Mouse (Mus musculus): ENCODE data around the gene Nrxn1. TPM values are rescaled to one million over a fixed set of nuclear protein-coding genes. Genes with fewer than 3 reads are reported as not detected.

The Nrxn1 gene
- polyA plus RNA-seq, 1 experiment, result not detected

- no peaks in the 10 kb centered on the region for H3K36me3 ChIP-seq (ENCODE audit: control insufficient read depth)
- TF ChIP-seq TAL1 (IDR thresholded peaks at IDR 0.05; ENCODE audit: low read length) (no peak), GATA1 (IDR thresholded peaks at IDR 0.05; ENCODE audit: low read length) (no peak)
- no peak overlapping the region for H3K4me3 ChIP-seq (replicated peaks)
- no peaks in the 10 kb centered on the region for H3K27me3 ChIP-seq (ENCODE audit: control insufficient read depth)
- H3K4me1 ChIP-seq (ENCODE audit: control insufficient read depth), result no peaks in the 10 kb centered on the region
- peaks cover 2% of the 10 kb centered on the region; the same call in 1 of the 2 replicates for H3K9me3 ChIP-seq (ENCODE audit: control insufficient read depth, low read length)
Observed at GRCm38 (mm10) chr17:90594798-90595533, 497.9 kb downstream of the Nrxn1 start.

- H3K27me3 ChIP-seq (ENCODE audit: control insufficient read depth), result no peaks in the 10 kb centered on the region
- TF ChIP-seq GATA1 (IDR thresholded peaks at IDR 0.05; ENCODE audit: low read length) (no peak), TAL1 (IDR thresholded peaks at IDR 0.05; ENCODE audit: low read length) (no peak)
- H3K9me3 ChIP-seq (ENCODE audit: control insufficient read depth, low read length), result no peaks in the 10 kb centered on the region
- H3K4me3 ChIP-seq (replicated peaks), result no peak overlapping the region
- H3K4me1 ChIP-seq (ENCODE audit: control insufficient read depth), result no peaks in the 10 kb centered on the region
- H3K36me3 ChIP-seq (ENCODE audit: control insufficient read depth), result no peaks in the 10 kb centered on the region
Observed at GRCm38 (mm10) chr17:90586891-90587290, 506.0 kb downstream of the Nrxn1 start.

- no peak for TF ChIP-seq GATA1 (IDR thresholded peaks at IDR 0.05; ENCODE audit: low read length)
- TF ChIP-seq TAL1 (IDR thresholded peaks at IDR 0.05; ENCODE audit: low read length), result no peak
- Histone ChIP-seq H3K4me1 (ENCODE audit: control insufficient read depth) (no peaks in the 10 kb centered on the region), H3K4me3 (replicated peaks) (no peak overlapping the region), H3K9me3 (ENCODE audit: control insufficient read depth, low read length) (no peaks in the 10 kb centered on the region), H3K27me3 (ENCODE audit: control insufficient read depth) (no peaks in the 10 kb centered on the region), H3K36me3 (ENCODE audit: control insufficient read depth) (no peaks in the 10 kb centered on the region)
Observed at GRCm38 (mm10) chr17:90584666-90585195, 508.1 kb downstream of the Nrxn1 start.

- no peaks in the 10 kb centered on the region for H3K4me1 ChIP-seq (ENCODE audit: control insufficient read depth)
- H3K36me3 ChIP-seq (ENCODE audit: control insufficient read depth), result no peaks in the 10 kb centered on the region
- no peak overlapping the region for H3K4me3 ChIP-seq (replicated peaks)
- H3K9me3 ChIP-seq (ENCODE audit: control insufficient read depth, low read length), result no peaks in the 10 kb centered on the region
- H3K27me3 ChIP-seq (ENCODE audit: control insufficient read depth), result no peaks in the 10 kb centered on the region
- TF ChIP-seq TAL1 (IDR thresholded peaks at IDR 0.05; ENCODE audit: low read length), result no peak
- TF ChIP-seq GATA1 (IDR thresholded peaks at IDR 0.05; ENCODE audit: low read length), result no peak
Observed at GRCm38 (mm10) chr17:90583826-90584534, 508.9 kb downstream of the Nrxn1 start.

- TF ChIP-seq GATA1 (IDR thresholded peaks at IDR 0.05; ENCODE audit: low read length) (no peak), TAL1 (IDR thresholded peaks at IDR 0.05; ENCODE audit: low read length) (no peak)
- H3K9me3 ChIP-seq (ENCODE audit: control insufficient read depth, low read length), result no peaks in the 10 kb centered on the region
- no peak overlapping the region for H3K4me3 ChIP-seq (replicated peaks)
- H3K27me3 ChIP-seq (ENCODE audit: control insufficient read depth), result no peaks in the 10 kb centered on the region
- no peaks in the 10 kb centered on the region for H3K4me1 ChIP-seq (ENCODE audit: control insufficient read depth)
- H3K36me3 ChIP-seq (ENCODE audit: control insufficient read depth), result no peaks in the 10 kb centered on the region
Observed at GRCm38 (mm10) chr17:90583196-90583595, 509.7 kb downstream of the Nrxn1 start.

- Histone ChIP-seq H3K36me3 (ENCODE audit: control insufficient read depth) (no peaks in the 10 kb centered on the region), H3K27me3 (ENCODE audit: control insufficient read depth) (no peaks in the 10 kb centered on the region), H3K4me3 (replicated peaks) (no peak overlapping the region), H3K9me3 (ENCODE audit: control insufficient read depth, low read length) (peaks cover 5% of the 10 kb centered on the region; the same call in 1 of the 2 replicates), H3K4me1 (ENCODE audit: control insufficient read depth) (no peaks in the 10 kb centered on the region)
- TF ChIP-seq TAL1 (IDR thresholded peaks at IDR 0.05; ENCODE audit: low read length) (no peak), GATA1 (IDR thresholded peaks at IDR 0.05; ENCODE audit: low read length) (no peak)
Observed at GRCm38 (mm10) chr17:90569877-90570276, 523.0 kb downstream of the Nrxn1 start.

GRCm38 (mm10) chr17:90565186-90565585, 527.7 kb downstream of the Nrxn1 start:
- Histone ChIP-seq H3K27me3 (ENCODE audit: control insufficient read depth) (no peaks in the 10 kb centered on the region), H3K36me3 (ENCODE audit: control insufficient read depth) (no peaks in the 10 kb centered on the region), H3K4me1 (ENCODE audit: control insufficient read depth) (no peaks in the 10 kb centered on the region), H3K9me3 (ENCODE audit: control insufficient read depth, low read length) (peaks cover 7% of the 10 kb centered on the region; the same call in 1 of the 2 replicates), H3K4me3 (replicated peaks) (no peak overlapping the region)
- TF ChIP-seq TAL1 (IDR thresholded peaks at IDR 0.05; ENCODE audit: low read length) (no peak), GATA1 (IDR thresholded peaks at IDR 0.05; ENCODE audit: low read length) (no peak)

- Histone ChIP-seq H3K9me3 (ENCODE audit: control insufficient read depth, low read length) (peaks cover 2% of the 10 kb centered on the region; the same call in 1 of the 2 replicates), H3K4me1 (ENCODE audit: control insufficient read depth) (no peaks in the 10 kb centered on the region), H3K27me3 (ENCODE audit: control insufficient read depth) (no peaks in the 10 kb centered on the region), H3K4me3 (replicated peaks) (no peak overlapping the region), H3K36me3 (ENCODE audit: control insufficient read depth) (no peaks in the 10 kb centered on the region)
- TF ChIP-seq GATA1 (IDR thresholded peaks at IDR 0.05; ENCODE audit: low read length) (no peak), TAL1 (IDR thresholded peaks at IDR 0.05; ENCODE audit: low read length) (no peak)
Observed at GRCm38 (mm10) chr17:90556376-90556775, 536.5 kb downstream of the Nrxn1 start.

- no peaks in the 10 kb centered on the region for H3K27me3 ChIP-seq (ENCODE audit: control insufficient read depth)
- H3K4me3 ChIP-seq (replicated peaks), result no peak overlapping the region
- TF ChIP-seq TAL1 (IDR thresholded peaks at IDR 0.05; ENCODE audit: low read length) (no peak), GATA1 (IDR thresholded peaks at IDR 0.05; ENCODE audit: low read length) (no peak)
- H3K4me1 ChIP-seq (ENCODE audit: control insufficient read depth), result no peaks in the 10 kb centered on the region
- H3K9me3 ChIP-seq (ENCODE audit: control insufficient read depth, low read length), result no peaks in the 10 kb centered on the region
- H3K36me3 ChIP-seq (ENCODE audit: control insufficient read depth), result no peaks in the 10 kb centered on the region
Observed at GRCm38 (mm10) chr17:90550415-90550814, 542.5 kb downstream of the Nrxn1 start.

Measured in erythroblast, embryonic 14.5 days (primary cell).